Mouse (Mus musculus) CH12.LX (cell line): ENCODE data around the gene Ofd1. TPM values are rescaled to one million over a fixed set of nuclear protein-coding genes. Genes with fewer than 3 reads are reported as not detected.

ENCODE experiments used
- DNase-seq: peaks from one replicate; pipeline ENCODE4 v3.0.0-alpha.2; 2013; ENCODE audit errors: extremely low read depth
- H3K27ac ChIP-seq: 2 replicates; pipeline ENCODE4 v1.5.1; 2012; ENCODE audit warnings: low read depth, mild to moderate bottlenecking, control low read depth, moderate library complexity; ENCODE audit not compliant: insufficient read depth
- H3K27me3 ChIP-seq: replicated peaks from 2 replicates; pipeline ENCODE3; 2012; ENCODE audit warnings: inconsistent platforms
- H3K36me3 ChIP-seq, 2 experiments: replicated peaks in 1 of 2; 2 replicates each; pipeline versions ENCODE3 to v1.6.1; 2012; ENCODE audit warnings: inconsistent platforms in 1 of 2, low read length in 1 of 2, mild to moderate bottlenecking in 1 of 2, mixed read lengths in 1 of 2, moderate library complexity in 1 of 2; ENCODE audit not compliant: control insufficient read depth in 1 of 2, insufficient read depth in 1 of 2
- H3K4me1 ChIP-seq, 2 experiments: 2 replicates each; pipeline ENCODE4 v1.6.1; 2012; ENCODE audit warnings: inconsistent platforms in 1 of 2, moderate library complexity in 1 of 2; ENCODE audit not compliant: insufficient read depth in 2 of 2, control insufficient read depth in 1 of 2
- H3K4me2 ChIP-seq: 2 replicates; pipeline ENCODE4 v1.6.1; 2012; ENCODE audit warnings: low read depth, mild to moderate bottlenecking, control low read depth; ENCODE audit not compliant: poor library complexity, insufficient read depth, severe bottlenecking
- H3K4me3 ChIP-seq, 3 experiments: fragments of 150-350 bp in 1 of 3; sonication (generic) in 1 of 3; replicated peaks in 1 of 3; 2 replicates each; pipeline versions ENCODE3 to v1.5.1; 2011 to 2012; ENCODE audit warnings: low read depth in 2 of 3, low read length in 2 of 3, mild to moderate bottlenecking in 2 of 3, moderate library complexity in 2 of 3, control low read depth in 1 of 3, improper control_type of control experiment in 1 of 3, inconsistent platforms in 1 of 3, mixed read lengths in 1 of 3; ENCODE audit not compliant: poor library complexity in 1 of 3
- H3K79me2 ChIP-seq: replicated peaks from 2 replicates; pipeline ENCODE4 v1.6.1; 2012; ENCODE audit warnings: mild to moderate bottlenecking, moderate library complexity; ENCODE audit not compliant: control insufficient read depth, poor library complexity, insufficient read depth, severe bottlenecking; ENCODE audit errors: extremely low read depth
- H3K9ac ChIP-seq: 2 replicates; pipeline ENCODE4 v1.6.1; 2012; ENCODE audit warnings: low read depth, mild to moderate bottlenecking, control low read depth, moderate library complexity; ENCODE audit not compliant: insufficient read depth
- H3K9me3 ChIP-seq: replicated peaks from 2 replicates; pipeline ENCODE3; 2012; ENCODE audit warnings: low read length, inconsistent platforms, mixed read lengths
- BHLHE40 ChIP-seq: IDR thresholded peaks from 2 replicates; pipeline ENCODE4 v1.6.1; 2011; ENCODE audit warnings: mild to moderate bottlenecking, low read depth, low read length, improper control_type of control experiment
- CTCF ChIP-seq, 2 experiments: IDR thresholded peaks in 1 of 2; conservative IDR thresholded peaks in 1 of 2; 2 replicates each; pipeline ENCODE4 v1.5.1; 2011 to 2012; ENCODE audit warnings: low read depth in 2 of 2, low read length in 2 of 2, improper control_type of control experiment in 1 of 2, inconsistent platforms in 1 of 2, mild to moderate bottlenecking in 1 of 2, moderate library complexity in 1 of 2
- E2F4 ChIP-seq: IDR thresholded peaks from 2 replicates; pipeline ENCODE4 v1.6.1; 2011; ENCODE audit warnings: low read depth, low read length, improper control_type of control experiment; ENCODE audit not compliant: insufficient replicate concordance
- GABPA ChIP-seq: IDR thresholded peaks from 2 replicates; pipeline ENCODE4 v1.6.1; 2012; ENCODE audit warnings: low read depth, low read length, improper control_type of control experiment, inconsistent platforms; ENCODE audit not compliant: insufficient replicate concordance
- JUN ChIP-seq: IDR thresholded peaks from 2 replicates; pipeline ENCODE4 v1.6.1; 2011; ENCODE audit warnings: low read depth, mild to moderate bottlenecking, low read length, improper control_type of control experiment, moderate library complexity; ENCODE audit not compliant: insufficient read depth
- MAX ChIP-seq: IDR thresholded peaks from 2 replicates; pipeline ENCODE4 v1.6.1; 2011; ENCODE audit warnings: low read length, improper control_type of control experiment
- MEF2A ChIP-seq: IDR thresholded peaks from 2 replicates; pipeline ENCODE4 v1.6.1; 2014; ENCODE audit warnings: low read depth, mild to moderate bottlenecking, inconsistent platforms, low read length, improper control_type of control experiment, borderline replicate concordance
- MYC ChIP-seq: IDR thresholded peaks from 2 replicates; pipeline ENCODE4 v1.6.1; 2011; ENCODE audit warnings: low read depth, mild to moderate bottlenecking, improper control_type of control experiment, low read length
- NRF1 ChIP-seq: IDR thresholded peaks from 2 replicates; pipeline ENCODE4 v1.6.1; 2014; ENCODE audit warnings: low read depth, mild to moderate bottlenecking, inconsistent platforms, low read length, improper control_type of control experiment, moderate library complexity
- POLR2A ChIP-seq: IDR thresholded peaks from 2 replicates; pipeline ENCODE4 v1.6.1; 2011; ENCODE audit warnings: low read depth, mild to moderate bottlenecking, improper control_type of control experiment, low read length
- SIN3A ChIP-seq: IDR thresholded peaks from 2 replicates; pipeline ENCODE4 v1.6.1; 2012; ENCODE audit warnings: low read length, improper control_type of control experiment, inconsistent platforms
- SMC3 ChIP-seq: IDR thresholded peaks from 2 replicates; pipeline ENCODE4 v1.6.1; 2011; ENCODE audit warnings: low read depth, low read length, improper control_type of control experiment
- ZC3H11A ChIP-seq: IDR thresholded peaks from 2 replicates; pipeline ENCODE4 v1.6.1; 2012; ENCODE audit warnings: low read depth, mild to moderate bottlenecking, inconsistent platforms, low read length, improper control_type of control experiment
- ZMIZ1 ChIP-seq: IDR thresholded peaks from 2 replicates; pipeline ENCODE4 v1.6.1; 2012; ENCODE audit warnings: low read depth, mild to moderate bottlenecking, inconsistent platforms, low read length, improper control_type of control experiment
- dilution Hi-C: fragments of 300-500 bp; cut with MboI; formaldehyde crosslinking; loops from 2 replicates; pipeline ENCODE4 v1.14.3; 2020; ENCODE audit warnings: low sequenced_read_pairs; ENCODE audit not compliant: extremely low pct_unique_long_range_greater_than_20kb, extremely low pct_ligation_motif_present
- in situ Hi-C: fragments of 300-500 bp; cut with MboI; formaldehyde crosslinking; loops from 3 replicates; pipeline ENCODE4 v1.14.3; 2019; ENCODE audit warnings: low sequenced_read_pairs, low pct_ligation_motif_present, low pct_unique_long_range_greater_than_20kb, mixed read lengths
- polyA plus RNA-seq: library from polyadenylated mRNA; unstranded; fragments of >175 nt; gene quantifications from 2 replicates; pipeline ENCODE4 v1.2.1, GENCODE M21; 2012; ENCODE audit warnings: low read depth; ENCODE audit not compliant: insufficient read length
- total RNA-seq, 2 experiments: library from RNA; depleted of rRNA; stranded (reverse); fragments of 300-350 nt in 1 of 2; fragments of >200 nt in 1 of 2; gene quantifications; 2 replicates each; pipeline ENCODE4 v1.2.3; 2012 to 2014

Gene Ofd1
- total and polyA plus RNA-seq, 3 experiments = 7.8 to 13.3 (median 12.4) TPM

GRCm38 (mm10) chrX:166455525-166455924, 15.0 kb upstream of the Ofd1 start:
- in situ Hi-C loops = no loop called here
- no peak overlapping the region for H3K27ac ChIP-seq
- no peak for DNase-seq
- no peaks in the 10 kb centered on the region for H3K9me3 ChIP-seq
- peaks cover 0 to 5% of the 10 kb centered on the region in 2 experiments; a peak in 2 of 4 replicates for H3K4me1 ChIP-seq
- TF ChIP-seq MEF2A = no peak
- no peak for TF ChIP-seq SMC3
- TF ChIP-seq JUN = no peak
- no peak for TF ChIP-seq POLR2A
- no peak for TF ChIP-seq ZC3H11A
- no peak for TF ChIP-seq NRF1
- H3K79me2 ChIP-seq = 0 out of 2 replicates have a peak, but pooled peaks cover 4% of the 10 kb centered on the region
- H3K27me3 ChIP-seq = no peaks in the 10 kb centered on the region
- no peak overlapping the region for H3K9ac ChIP-seq
- dilution Hi-C loops = no loop called here
- peaks cover 8 to 24% of the 10 kb centered on the region in 2 experiments for H3K36me3 ChIP-seq
- H3K4me3 ChIP-seq = no peak overlapping the region
- H3K4me2 ChIP-seq = no peak overlapping the region

- Histone ChIP-seq H3K9me3 (no peaks in the 10 kb centered on the region), H3K36me3 (peaks cover 8 to 26% of the 10 kb centered on the region in 2 experiments), H3K27me3 (no peaks in the 10 kb centered on the region), H3K4me3 (no peak overlapping the region), H3K4me2 (no peak overlapping the region), H3K9ac (no peak overlapping the region), H3K4me1 (peaks cover 0 to 5% of the 10 kb centered on the region in 2 experiments; a peak in 2 of 4 replicates), H3K79me2 (0 out of 2 replicates have a peak, but pooled peaks cover 4% of the 10 kb centered on the region), H3K27ac (no peak overlapping the region)
- dilution Hi-C loops (no loop called here), in situ Hi-C loops (no loop called here)
- no peak for DNase-seq
- TF ChIP-seq CTCF (conservative IDR thresholded peaks at IDR 0.05 in 1 of 2, IDR thresholded peaks at IDR 0.05 in 1 of 2; ENCODE audit: low read depth in 2 of 2, low read length in 2 of 2) (0 out of 4 replicates have a peak, but pooled peaks of 1 of the 2 experiments have one; percentile 12), ZC3H11A (no peak)
These were observed 13.8 kb upstream of the Ofd1 start for GRCm38 (mm10) chrX:166454331-166454730.

- TF ChIP-seq NRF1 (no peak), E2F4 (no peak), ZMIZ1 (no peak), ZC3H11A (no peak), MAX (no peak), GABPA (no peak), MYC (no peak), SIN3A (no peak), BHLHE40 (no peak)
- H3K4me3 ChIP-seq = no peak overlapping the region
- no peaks in the 10 kb centered on the region for H3K9me3 ChIP-seq
- 0 out of 2 replicates have a peak, but pooled peaks cover under 1% of the 10 kb centered on the region for H3K79me2 ChIP-seq
- DNase-seq = no peak
- dilution Hi-C loops (no loop called here), in situ Hi-C loops (no loop called here)
- no peak overlapping the region for H3K4me2 ChIP-seq
- H3K27ac ChIP-seq = no peak overlapping the region
- H3K27me3 ChIP-seq = no peaks in the 10 kb centered on the region
- peaks cover 0 to 5% of the 10 kb centered on the region in 2 experiments; a peak in 2 of 4 replicates for H3K4me1 ChIP-seq
- no peak overlapping the region for H3K9ac ChIP-seq
- peaks cover 8 to 30% of the 10 kb centered on the region in 2 experiments for H3K36me3 ChIP-seq
These were observed 13.0 kb upstream of the Ofd1 start for GRCm38 (mm10) chrX:166453532-166453931.
